Mouse (Mus musculus): ENCODE measurements at regions not wholly inside any gene's neighbourhood (a gene's known extent, or its start where the extent isn't known, plus 50 kb on each side); places are given as distances from the start of the nearest gene placed in this dataset.

GRCm38 (mm10) chr12:45929001-45929759 lies 854.7 kb upstream of the Stxbp6 start:
- peak in 1 of 2 experiments; percentile 19 for DNase-seq

All from kidney, postnatal 25 days (tissue).